Mouse (Mus musculus) forebrain, embryonic 16.5 days (tissue): Measurements from ENCODE around the gene Prkab1. TPM values are rescaled to one million over a fixed set of nuclear protein-coding genes. Genes with fewer than 3 reads are reported as not detected.

Experiments
- ATAC-seq: fragments of 200-750 bp; cut with Nextera tagmentation; 2 replicates; pipeline ENCODE4 v1.8.0; 2017; ENCODE audit warnings: mild to moderate bottlenecking, moderate library complexity
- H3K27ac ChIP-seq: fragments of 300-500 bp; sonication (generic); 2 replicates; pipeline ENCODE4 v1.5.1; 2014; ENCODE audit warnings: low read length, control low read depth
- H3K27me3 ChIP-seq: fragments of 300-500 bp; sonication (generic); replicated peaks from 2 replicates; pipeline ENCODE4 v1.6.1; 2014; ENCODE audit warnings: low read length; ENCODE audit not compliant: control insufficient read depth, insufficient read depth
- H3K36me3 ChIP-seq: fragments of 300-500 bp; sonication (generic); 2 replicates; pipeline ENCODE4 v1.6.1; 2014; ENCODE audit not compliant: control insufficient read depth, insufficient read depth
- H3K4me1 ChIP-seq: fragments of 300-500 bp; sonication (generic); replicated peaks from 2 replicates; pipeline ENCODE4 v1.6.1; 2014; ENCODE audit warnings: low read length; ENCODE audit not compliant: control insufficient read depth, insufficient read depth
- H3K4me2 ChIP-seq: fragments of 300-500 bp; sonication (generic); 2 replicates; pipeline ENCODE4 v1.6.1; 2014; ENCODE audit warnings: mild to moderate bottlenecking, low read length, control low read depth
- H3K4me3 ChIP-seq: fragments of 300-500 bp; sonication (generic); replicated peaks from 2 replicates; pipeline ENCODE4 v1.5.1; 2014; ENCODE audit warnings: mild to moderate bottlenecking, low read length, control low read depth
- H3K9ac ChIP-seq: fragments of 300-500 bp; sonication (generic); replicated peaks from 2 replicates; pipeline ENCODE4 v1.6.1; 2014; ENCODE audit warnings: low read depth, low read length, control low read depth
- H3K9me3 ChIP-seq: fragments of 300-500 bp; sonication (generic); 2 replicates; pipeline ENCODE4 v1.6.1; 2016; ENCODE audit warnings: low read length; ENCODE audit not compliant: control insufficient read depth
- WGBS: fragments of 180-500 bp; shearing (Covaris S2); extraction: QIAGEN DNeasy Blood & Tissue Kit; methylation state at CpG from one replicate; pipeline ENCODE4 v1.1.7; 2014; 5-methylcytosine and 5-hydroxymethylcytosine counted together
- polyA plus RNA-seq: library from polyadenylated mRNA; unstranded; fragments of >200 nt; fragmentation: Nextera tagmentation; extraction: Ambion mirVana; gene quantifications from 2 replicates; pipeline ENCODE4 v1.2.1, GENCODE M21; 2015

Gene Prkab1
- polyA plus RNA-seq, 1 experiment from 2014 or later = 55.5 TPM

- Histone ChIP-seq H3K4me2 (no peak overlapping the region), H3K36me3 (no peaks in the 10 kb centered on the region), H3K9ac (no peak overlapping the region), H3K4me3 (no peak overlapping the region), H3K27ac (no peak overlapping the region), H3K4me1 (no peaks in the 10 kb centered on the region), H3K9me3 (no peaks in the 10 kb centered on the region), H3K27me3 (no peaks in the 10 kb centered on the region)
- 83% methylated on average over 13 of the region's 13 CpGs for WGBS
- no peak for ATAC-seq
These were observed 26.9 kb downstream of the Prkab1 start for GRCm38 (mm10) chr5:115997376-115997775.

GRCm38 (mm10) chr5:115994101-115994500 is 30.2 kb downstream of the Prkab1 start:
- H3K36me3 ChIP-seq = peaks cover 18% of the 10 kb centered on the region
- 84% methylated on average over 15 of the region's 15 CpGs for WGBS
- no peaks in the 10 kb centered on the region for H3K27me3 ChIP-seq

DNA sequence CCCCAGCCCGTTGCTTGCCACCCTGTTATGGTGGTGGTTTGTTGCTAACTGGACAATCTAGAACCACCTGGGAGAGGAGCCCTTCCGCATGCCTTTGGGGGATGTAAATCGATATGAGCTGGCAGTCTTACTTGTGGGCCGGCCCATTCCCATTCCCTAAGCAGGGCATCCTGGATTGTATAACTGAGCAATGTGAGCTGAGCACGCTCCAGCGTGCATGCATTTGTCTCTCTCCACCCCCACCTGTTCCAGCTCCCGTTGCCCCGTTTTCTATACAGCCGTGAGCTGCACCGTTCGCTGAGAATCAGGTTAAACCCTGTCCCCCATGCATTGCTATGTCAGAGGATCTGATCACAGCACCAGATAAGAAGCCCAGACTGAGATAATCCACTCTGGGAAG is 32.6 kb downstream of the Prkab1 start:
- H3K27me3 ChIP-seq = no peaks in the 10 kb centered on the region
- no peaks in the 10 kb centered on the region for H3K4me1 ChIP-seq
- no peak for ATAC-seq
- peaks cover 18% of the 10 kb centered on the region for H3K36me3 ChIP-seq
- no peak overlapping the region for H3K9ac ChIP-seq
- no peak overlapping the region for H3K4me3 ChIP-seq
- 98% methylated on average over 11 of the region's 11 CpGs for WGBS
- H3K4me2 ChIP-seq = no peak overlapping the region
- no peak overlapping the region for H3K27ac ChIP-seq
- peaks cover 9% of the 10 kb centered on the region for H3K9me3 ChIP-seq

More at GRCm38 (mm10) chr5:115994101-115994500, 30.2 kb downstream of the Prkab1 start:
- H3K4me3 ChIP-seq = no peak overlapping the region
- H3K27ac ChIP-seq = no peak overlapping the region
- peaks cover 9% of the 10 kb centered on the region for H3K9me3 ChIP-seq
- no peaks in the 10 kb centered on the region for H3K4me1 ChIP-seq
- H3K9ac ChIP-seq = no peak overlapping the region
- H3K4me2 ChIP-seq = no peak overlapping the region
- no peak for ATAC-seq

DNA sequence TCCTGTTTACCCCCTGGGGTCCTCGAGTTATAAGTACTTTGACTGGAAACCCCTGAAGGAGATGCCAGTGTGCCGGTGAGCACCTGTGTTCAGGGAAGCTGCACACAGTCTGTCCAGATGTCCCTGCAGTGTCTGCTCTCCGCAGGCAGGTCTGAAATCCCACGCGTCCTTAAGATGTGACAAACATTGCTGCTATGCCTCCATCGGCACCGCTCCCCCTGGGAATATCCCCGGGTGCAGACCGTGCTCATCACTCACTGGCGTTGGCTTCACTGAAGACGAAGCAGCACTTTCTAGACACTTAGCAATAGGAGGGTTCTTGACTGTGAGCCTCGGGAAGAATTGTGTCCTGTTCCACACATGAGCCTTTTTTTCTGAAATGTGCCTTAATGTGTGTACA is 37.0 kb downstream of the Prkab1 start:
- Histone ChIP-seq H3K36me3 (peaks cover 18% of the 10 kb centered on the region), H3K4me1 (no peaks in the 10 kb centered on the region)
- WGBS = 88% methylated on average over 12 of the region's 12 CpGs

GRCm38 (mm10) chr5:115985101-115985500 is 39.2 kb downstream of the Prkab1 start:
- no peaks in the 10 kb centered on the region for H3K4me1 ChIP-seq
- no peak for ATAC-seq
- peaks cover 5% of the 10 kb centered on the region; the same call in 1 of the 2 replicates for H3K36me3 ChIP-seq
- 95% methylated on average over 11 of the region's 11 CpGs for WGBS
- no peak overlapping the region for H3K9ac ChIP-seq
- H3K4me2 ChIP-seq = no peak overlapping the region
- H3K27ac ChIP-seq = no peak overlapping the region
- H3K27me3 ChIP-seq = no peaks in the 10 kb centered on the region
- H3K9me3 ChIP-seq = no peaks in the 10 kb centered on the region
- no peak overlapping the region for H3K4me3 ChIP-seq

More for the DNA sequence above, 37.0 kb downstream of the Prkab1 start:
- no peak for ATAC-seq
- Histone ChIP-seq H3K27me3 (no peaks in the 10 kb centered on the region), H3K4me2 (no peak overlapping the region), H3K27ac (no peak overlapping the region), H3K4me3 (no peak overlapping the region), H3K9ac (no peak overlapping the region), H3K9me3 (peaks cover 9% of the 10 kb centered on the region)

- no peak overlapping the region for H3K4me3 ChIP-seq
- no peaks in the 10 kb centered on the region for H3K27me3 ChIP-seq
- H3K36me3 ChIP-seq = no peaks in the 10 kb centered on the region; the same call in 1 of the 2 replicates
- no peak overlapping the region for H3K27ac ChIP-seq
- 90% methylated on average over 6 of the region's 6 CpGs for WGBS
- ATAC-seq = no peak
- no peaks in the 10 kb centered on the region for H3K4me1 ChIP-seq
- H3K9me3 ChIP-seq = no peaks in the 10 kb centered on the region
- H3K4me2 ChIP-seq = no peak overlapping the region
- H3K9ac ChIP-seq = no peak overlapping the region
These were observed 39.9 kb downstream of the Prkab1 start for GRCm38 (mm10) chr5:115984392-115984791.

DNA sequence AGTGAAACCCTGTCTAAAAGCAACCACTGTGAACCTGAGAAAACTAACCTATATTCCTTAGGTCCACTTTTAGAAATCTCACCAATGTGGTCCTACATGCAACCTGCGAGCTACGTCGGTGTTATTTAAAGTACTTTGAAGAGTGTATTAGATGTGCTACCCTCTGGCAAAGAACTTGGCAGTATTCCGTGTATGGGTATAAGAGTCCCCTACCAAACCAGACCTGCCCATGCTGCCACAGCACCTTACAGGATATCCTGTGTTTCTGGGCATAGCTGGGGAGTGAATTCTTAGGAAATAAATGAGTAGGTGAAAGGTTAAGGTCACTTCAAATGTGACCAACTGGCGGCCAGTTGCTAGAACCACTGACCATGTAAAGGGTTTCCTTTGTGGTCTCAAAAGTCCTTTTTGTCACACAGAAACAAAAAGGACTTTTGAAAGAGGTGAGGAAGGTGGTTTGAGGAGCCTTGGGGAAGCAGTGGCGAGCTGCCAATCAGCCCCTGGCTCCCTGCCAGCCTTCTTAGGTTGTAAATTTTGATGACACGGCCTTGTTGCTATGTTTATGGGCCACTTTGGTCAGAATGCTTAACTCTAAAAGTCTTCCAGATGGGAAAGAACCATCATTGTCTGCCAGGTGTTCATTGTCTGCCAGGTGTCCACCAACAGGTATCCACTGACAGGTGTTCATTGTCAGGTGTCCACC is 41.5 kb downstream of the Prkab1 start:
- Histone ChIP-seq H3K4me2 (no peak overlapping the region), H3K27me3 (no peaks in the 10 kb centered on the region), H3K36me3 (no peaks in the 10 kb centered on the region), H3K4me1 (no peaks in the 10 kb centered on the region), H3K9ac (no peak overlapping the region), H3K4me3 (no peak overlapping the region), H3K9me3 (no peaks in the 10 kb centered on the region), H3K27ac (no peak overlapping the region)
- 63% methylated on average over 7 of the region's 7 CpGs for WGBS
- ATAC-seq = no peak

GRCm38 (mm10) chr5:115980537-115980936 is 43.8 kb downstream of the Prkab1 start:
- WGBS = 93% methylated on average over 9 of the region's 9 CpGs
- Histone ChIP-seq H3K9ac (no peak overlapping the region), H3K4me3 (no peak overlapping the region), H3K4me1 (no peaks in the 10 kb centered on the region), H3K27ac (no peak overlapping the region), H3K27me3 (no peaks in the 10 kb centered on the region), H3K4me2 (no peak overlapping the region), H3K9me3 (no peaks in the 10 kb centered on the region), H3K36me3 (no peaks in the 10 kb centered on the region)
- ATAC-seq = no peak

DNA sequence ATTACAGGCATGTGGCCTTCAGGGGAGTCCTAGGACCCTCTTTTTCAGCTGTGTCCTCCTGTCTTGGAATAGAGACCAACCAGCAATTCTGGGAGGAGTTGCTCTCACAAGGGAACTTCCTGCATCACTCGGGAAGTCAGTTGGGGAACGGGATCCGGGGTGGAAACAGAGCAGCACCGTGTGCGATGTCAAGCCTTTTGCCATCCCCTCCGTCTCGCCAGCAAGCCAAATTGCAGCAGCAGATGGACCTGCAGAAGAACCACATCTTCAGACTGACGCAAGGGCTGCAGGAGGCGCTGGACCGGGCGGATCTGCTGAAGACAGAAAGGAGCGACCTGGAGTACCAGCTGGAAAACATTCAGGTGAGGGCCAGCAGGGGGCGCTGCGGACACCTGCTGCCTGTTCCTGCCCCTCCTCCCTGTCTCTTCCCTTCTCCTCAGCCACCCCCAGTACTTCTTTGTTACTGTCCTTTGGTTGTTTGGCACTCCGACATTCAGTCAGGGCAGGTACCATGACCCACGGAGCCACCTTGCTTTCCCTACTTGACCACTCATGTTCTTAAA is 45.1 kb downstream of the Prkab1 start:
- Histone ChIP-seq H3K4me2 (no peak overlapping the region), H3K27me3 (no peaks in the 10 kb centered on the region), H3K27ac (no peak overlapping the region), H3K36me3 (no peaks in the 10 kb centered on the region), H3K9ac (no peak overlapping the region), H3K4me3 (no peak overlapping the region), H3K4me1 (no peaks in the 10 kb centered on the region), H3K9me3 (no peaks in the 10 kb centered on the region)
- 50% methylated on average over 16 of the region's 16 CpGs for whole genome bisulfite sequencing
- ATAC-seq = no peak
